Comparison of ENCODE assay signal across 10 mouse cellular contexts in genomic region chr19:57491030-57491429, GRCm38 (mm10). TPM values are rescaled to one million over a fixed set of nuclear protein-coding genes. Genes with fewer than 3 reads are reported as not detected.
DNase-seq lines count a peak whose midpoint lies in the region; ATAC-seq and TF ChIP-seq lines count a peak whose summit lies in the region.
"Had no signal": no experiment of that assay in that cellular context is flagged by ENCODE, and none has a peak within 500 bp of the region (broad histone marks: within the 10 kb centered on the region; RNA-seq: fewer than 3 reads in every experiment).

No protein-coding gene starts in this region.

- H3K9me3 ChIP-seq in lung, embryonic 14.5 days (ENCODE audit: low read depth, low read length): no peaks in the 10 kb centered on the region
- H3K9me3 ChIP-seq in limb, embryonic 12.5 days: no peaks in the 10 kb centered on the region
- no peaks in the 10 kb centered on the region for H3K9me3 ChIP-seq in stomach, embryonic 15.5 days

- H3K36me3 ChIP-seq in lung, embryonic 14.5 days (ENCODE audit: insufficient read depth): peaks cover 11% of the 10 kb centered on the region; the same call in 1 of the 2 replicates
- 0 out of 2 replicates have a peak, but pooled peaks cover 5% of the 10 kb centered on the region for H3K36me3 ChIP-seq in limb, embryonic 12.5 days
- no peaks in the 10 kb centered on the region for H3K36me3 ChIP-seq in stomach, embryonic 15.5 days

- WGBS in lung, embryonic 14.5 days: 18% methylated on average over 8 of the region's 8 CpGs
- 3% methylated on average over 8 of the region's 8 CpGs for WGBS in limb, embryonic 12.5 days
- 29% methylated on average over 8 of the region's 8 CpGs for WGBS in stomach, embryonic 15.5 days

- ATAC-seq in lung, embryonic 14.5 days (ENCODE audit: insufficient read depth): no peak
- ATAC-seq in limb, embryonic 12.5 days (ENCODE audit: insufficient number of reproducible peaks, insufficient read depth, low FRiP score, low TSS enrichment, low read depth): peak; percentile 63; the same call in 1 of the 2 replicates
- peak; percentile 68; the same call in 1 of the 2 replicates for ATAC-seq in stomach, embryonic 15.5 days (ENCODE audit: insufficient read depth, low FRiP score, low read depth)
- no peak for ATAC-seq in CD4-positive, CD25-positive, alpha-beta regulatory T cell, adult 4 months
- ATAC-seq: Patski had no signal

- no peak for TF ChIP-seq CTCF in lung, embryonic 14.5 days (IDR thresholded peaks at IDR 0.05; ENCODE audit: low read depth)

- H3K4me2 ChIP-seq in lung, embryonic 14.5 days: no peak overlapping the region
- H3K4me2 ChIP-seq in limb, embryonic 12.5 days: peak overlapping the region; percentile 35
- H3K4me2 ChIP-seq in stomach, embryonic 15.5 days: no peak overlapping the region

- no peaks in the 10 kb centered on the region for H3K4me1 ChIP-seq in lung, embryonic 14.5 days (ENCODE audit: insufficient read depth)
- H3K4me1 ChIP-seq in limb, embryonic 12.5 days (replicated peaks): peaks cover 42% of the 10 kb centered on the region
- H3K4me1 ChIP-seq in stomach, embryonic 15.5 days: no peaks in the 10 kb centered on the region

- peak; percentile 14 for DNase-seq in adrenal gland, postnatal 14 days
- DNase-seq in adrenal gland, postnatal 25 days: no peak
- peak; percentile 37 for DNase-seq in lung, embryonic 14.5 days
- no peak for DNase-seq in lung, postnatal 25 days (ENCODE audit: low spot score)
- no peak for DNase-seq in thymus, postnatal 25 days
- DNase-seq: right cerebral cortex, postnatal 14 days had no signal

- no peaks in the 10 kb centered on the region for H3K27me3 ChIP-seq in lung, embryonic 14.5 days (ENCODE audit: insufficient read depth, low read length)
- no peaks in the 10 kb centered on the region for H3K27me3 ChIP-seq in limb, embryonic 12.5 days
- no peaks in the 10 kb centered on the region for H3K27me3 ChIP-seq in stomach, embryonic 15.5 days (replicated peaks)
- H3K27me3 ChIP-seq: Patski had no signal

- no peak overlapping the region for H3K4me3 ChIP-seq in lung, embryonic 14.5 days (ENCODE audit: low read depth, low read length)
- H3K4me3 ChIP-seq in limb, embryonic 12.5 days (replicated peaks): no peak overlapping the region
- no peak overlapping the region for H3K4me3 ChIP-seq in stomach, embryonic 15.5 days (replicated peaks)

- no peak overlapping the region for H3K27ac ChIP-seq in lung, embryonic 14.5 days (ENCODE audit: low read depth)
- peak overlapping the region; percentile 78 for H3K27ac ChIP-seq in limb, embryonic 12.5 days
- H3K27ac ChIP-seq in stomach, embryonic 15.5 days: 0 out of 2 replicates have a peak overlapping the region, but pooled peaks have one; percentile 26

- no peak overlapping the region for H3K9ac ChIP-seq in lung, embryonic 14.5 days
- no peak overlapping the region for H3K9ac ChIP-seq in limb, embryonic 12.5 days (replicated peaks)
- H3K9ac ChIP-seq in stomach, embryonic 15.5 days: no peak overlapping the region

RNA-seq across cellular contexts. Expression of gene Trub1, which starts 38.3 kb away (rescaled TPM):
- total RNA-seq in adrenal gland, postnatal 14 days (2021): 15.8 and 24.4 TPM in 2 replicates
- 9.7 and 16.5 TPM in 2 replicates for total RNA-seq in adrenal gland, postnatal 25 days (2021)
- 29.2 and 29.6 TPM in 2 replicates for polyA plus RNA-seq in lung, embryonic 14.5 days (2014; fragmentation: Nextera tagmentation; extraction: Ambion mirVana)
- 25.3 and 28.2 TPM in 2 replicates for polyA plus RNA-seq in limb, embryonic 12.5 days (2016; fragmentation: Nextera tagmentation; extraction: Ambion mirVana)
- 22.4 and 24.7 TPM in 2 replicates for polyA plus RNA-seq in stomach, embryonic 15.5 days (2015; fragmentation: Nextera tagmentation; extraction: Ambion mirVana)
- 10 to 100 TPM; 12.6 to 12.9 TPM for polyA plus RNA-seq in CD4-positive, CD25-positive, alpha-beta regulatory T cell, adult 4 months (2017; shearing (Covaris generic))

Comparison
In these comparisons a context has a peak if more than half of its experiments do, and no peak if none do; other contexts are left out.
1. DNase-seq: peak in adrenal gland, postnatal 14 days (single experiment) and lung, embryonic 14.5 days (single experiment); none in adrenal gland, postnatal 25 days (single experiment), lung, postnatal 25 days (single experiment) and thymus, postnatal 25 days (single experiment).
2. ATAC-seq: peak in limb, embryonic 12.5 days (single experiment) and stomach, embryonic 15.5 days (single experiment); none in lung, embryonic 14.5 days (single experiment) and CD4-positive, CD25-positive, alpha-beta regulatory T cell, adult 4 months (single experiment).